Comparison of ENCODE assay signal across 8 mouse cellular contexts in genomic region chr3:35341840-35342239, GRCm38 (mm10).
DNase-seq lines count a peak whose midpoint lies in the region; ATAC-seq and TF ChIP-seq lines count a peak whose summit lies in the region.

No protein-coding gene starts in this region.

- ATAC-seq in heart, embryonic 12.5 days (ENCODE audit: insufficient number of reproducible peaks, low FRiP score), result no peak
- no peak for ATAC-seq in hindbrain, embryonic 11.5 days (ENCODE audit: low FRiP score)
- no peak for ATAC-seq in liver, embryonic 16.5 days (ENCODE audit: low read depth)
- ATAC-seq in monocyte, adult 5-6 weeks (replicated peaks; ENCODE audit: insufficient number of reproducible peaks, low FRiP score, low TSS enrichment, poor library complexity, severe bottlenecking), result no peak

- H3K4me2 ChIP-seq in heart, embryonic 12.5 days, result peak overlapping the region; percentile 79
- peak overlapping the region; percentile 53 for H3K4me2 ChIP-seq in hindbrain, embryonic 11.5 days (replicated peaks; ENCODE audit: low read depth, low read length)
- peak overlapping the region; percentile 38; the same call in 1 of the 2 replicates for H3K4me2 ChIP-seq in liver, embryonic 16.5 days (ENCODE audit: low read depth, low read length)

- no peak for TF ChIP-seq POLR2A in cortical plate, adult 2 months (IDR thresholded peaks at IDR 0.05; ENCODE audit: extremely low read depth, insufficient read depth, low read length)

- peaks cover 8% of the 10 kb centered on the region for H3K4me1 ChIP-seq in heart, embryonic 12.5 days (replicated peaks)
- no peaks in the 10 kb centered on the region; the same call in 1 of the 2 replicates for H3K4me1 ChIP-seq in cortical plate, adult 2 months (ENCODE audit: control insufficient read depth, insufficient read depth, low read length)
- H3K4me1 ChIP-seq in hindbrain, embryonic 11.5 days (replicated peaks; ENCODE audit: control insufficient read depth, insufficient read depth, low read length), result 0 out of 2 replicates have a peak, but pooled peaks cover 4% of the 10 kb centered on the region
- no peaks in the 10 kb centered on the region for H3K4me1 ChIP-seq in liver, embryonic 16.5 days (ENCODE audit: control insufficient read depth, low read depth, low read length)

- peak overlapping the region; percentile 59 for H3K4me3 ChIP-seq in heart, embryonic 12.5 days
- H3K4me3 ChIP-seq in cortical plate, adult 2 months (ENCODE audit: insufficient read depth, low read length), result no peak overlapping the region
- peak overlapping the region; percentile 32; the same call in 1 of the 2 replicates for H3K4me3 ChIP-seq in hindbrain, embryonic 11.5 days (ENCODE audit: low read depth, low read length)
- no peak overlapping the region for H3K4me3 ChIP-seq in liver, embryonic 16.5 days (ENCODE audit: low read depth, low read length)

- no peak for TF ChIP-seq CTCF in cortical plate, adult 2 months (IDR thresholded peaks at IDR 0.05; ENCODE audit: extremely low read depth, insufficient read depth, low read length)

- DNase-seq in heart, postnatal 25 days (ENCODE audit: low spot score), result no peak
- no peak for DNase-seq in hindbrain, embryonic 11.5 days (ENCODE audit: low spot score)
- DNase-seq in thymus, postnatal 25 days, result no peak
- no peak for DNase-seq in thymus, adult 18-20 months

- no peaks in the 10 kb centered on the region for H3K9me3 ChIP-seq in heart, embryonic 12.5 days (replicated peaks)
- no peaks in the 10 kb centered on the region for H3K9me3 ChIP-seq in hindbrain, embryonic 11.5 days (ENCODE audit: control insufficient read depth, low read length)
- H3K9me3 ChIP-seq in liver, embryonic 16.5 days (replicated peaks; ENCODE audit: control insufficient read depth, low read length), result no peaks in the 10 kb centered on the region

- no peak overlapping the region for H3K27ac ChIP-seq in heart, embryonic 12.5 days (ENCODE audit: poor library complexity, severe bottlenecking)
- H3K27ac ChIP-seq in cortical plate, adult 2 months (ENCODE audit: insufficient read depth, low read length), result peak overlapping the region; percentile 15
- peak overlapping the region; percentile 97 for H3K27ac ChIP-seq in hindbrain, embryonic 11.5 days (ENCODE audit: low read depth, low read length)
- no peak overlapping the region for H3K27ac ChIP-seq in liver, embryonic 16.5 days (ENCODE audit: low read length)

- H3K27me3 ChIP-seq in heart, embryonic 12.5 days (replicated peaks), result peaks cover 6% of the 10 kb centered on the region; the same call in 1 of the 2 replicates
- H3K27me3 ChIP-seq in hindbrain, embryonic 11.5 days (ENCODE audit: control insufficient read depth, insufficient read depth, low read length), result no peaks in the 10 kb centered on the region
- no peaks in the 10 kb centered on the region for H3K27me3 ChIP-seq in liver, embryonic 16.5 days (ENCODE audit: control insufficient read depth, insufficient read depth, low read depth, low read length)

- H3K9ac ChIP-seq in heart, embryonic 12.5 days, result 0 out of 2 replicates have a peak overlapping the region, but pooled peaks have one; percentile 7
- H3K9ac ChIP-seq in hindbrain, embryonic 11.5 days (ENCODE audit: low read depth, low read length), result peak overlapping the region; percentile 16
- no peak overlapping the region for H3K9ac ChIP-seq in liver, embryonic 16.5 days (ENCODE audit: low read depth, low read length)

- intact Hi-C loops in heart, postnatal 25 days (cut with DNase I), result no loop called here

- 15% methylated on average over 9 of the region's 9 CpGs for WGBS in heart, embryonic 12.5 days
- WGBS in hindbrain, embryonic 11.5 days, result 2% methylated on average over 9 of the region's 9 CpGs
- 11% methylated on average over 9 of the region's 9 CpGs for WGBS in liver, embryonic 16.5 days (ENCODE audit: insufficient replicate concordance)

- H3K36me3 ChIP-seq in heart, embryonic 12.5 days, result no peaks in the 10 kb centered on the region
- no peaks in the 10 kb centered on the region for H3K36me3 ChIP-seq in hindbrain, embryonic 11.5 days (ENCODE audit: control insufficient read depth, insufficient read depth, low read length)
- H3K36me3 ChIP-seq in liver, embryonic 16.5 days (ENCODE audit: control insufficient read depth, insufficient read depth), result no peaks in the 10 kb centered on the region

Comparison
In these comparisons a context has a peak if more than half of its experiments do, and no peak if none do; other contexts are left out.
1. H3K27ac ChIP-seq: peak in cortical plate, adult 2 months (single experiment) and hindbrain, embryonic 11.5 days (single experiment); none in heart, embryonic 12.5 days (single experiment) and liver, embryonic 16.5 days (single experiment).
2. H3K4me3 ChIP-seq: peak in heart, embryonic 12.5 days (single experiment) and hindbrain, embryonic 11.5 days (single experiment); none in cortical plate, adult 2 months (single experiment) and liver, embryonic 16.5 days (single experiment).
3. Peak in every context shown above with its lines, with median percentiles within 50 percentile points of each other: H3K4me2 ChIP-seq.